Comparison of ENCODE assay signal across 8 mouse cellular contexts in the genomic region with DNA sequence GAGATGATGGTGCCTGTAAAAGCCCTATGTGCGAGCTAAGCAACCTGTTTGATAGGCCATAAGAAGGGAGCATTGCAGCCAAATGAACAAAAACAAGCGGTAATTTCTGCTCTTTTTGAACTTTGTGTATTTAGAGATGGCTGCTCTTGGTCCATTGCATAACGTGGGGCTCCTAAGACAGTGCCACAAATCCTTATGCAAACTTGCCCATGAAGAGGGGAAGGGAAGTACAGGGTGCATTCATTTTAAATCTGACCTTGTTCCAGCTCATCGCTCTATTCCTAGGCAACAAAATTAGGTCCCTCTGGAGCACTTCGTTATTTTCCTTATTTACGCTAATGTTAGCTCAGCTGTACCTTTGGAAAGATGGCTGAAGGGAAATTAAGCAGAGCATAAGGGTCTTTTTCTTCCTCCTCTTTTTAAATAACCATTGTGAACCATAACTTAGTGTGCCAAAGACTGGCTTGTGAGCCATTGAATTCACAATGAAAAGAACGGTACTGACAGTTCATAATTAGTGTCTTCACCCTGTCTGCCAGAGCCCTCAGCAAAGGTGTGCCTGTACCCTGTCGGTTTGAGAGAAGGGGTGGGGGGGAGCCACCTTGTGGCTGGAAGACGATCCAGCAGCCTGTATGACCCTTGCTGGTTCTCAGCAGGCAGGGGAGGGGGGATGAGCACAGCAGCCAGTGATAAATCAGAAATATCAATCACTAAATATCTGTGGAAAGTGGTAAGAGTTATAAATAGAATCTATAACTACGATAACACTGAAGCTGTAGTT.
DNase-seq lines count a peak whose midpoint lies in the region; ATAC-seq and TF ChIP-seq lines count a peak whose summit lies in the region.

No protein-coding gene starts in this region.

- no peak for TF ChIP-seq POLR2A in heart, adult 2 months (IDR thresholded peaks at IDR 0.05; ENCODE audit: insufficient read depth, low read depth, low read length)

- peak; percentile 64 for TF ChIP-seq CTCF in heart, adult 2 months (IDR thresholded peaks at IDR 0.05)

- whole genome bisulfite sequencing in heart, adult 2 months, result 57% methylated on average over 10 of the region's 10 CpGs
- 40% methylated on average over 10 of the region's 10 CpGs for WGBS in hindbrain, embryonic 13.5 days

- peak; percentile 65; the same call in 1 of the 2 replicates for ATAC-seq in hindbrain, embryonic 13.5 days (ENCODE audit: low FRiP score)
- peak; percentile 52; the same call in 1 of the 2 replicates for ATAC-seq in megakaryocyte, adult 5-6 weeks (ENCODE audit: poor library complexity, severe bottlenecking)

- H3K9ac ChIP-seq in heart, adult 2 months (ENCODE audit: low read depth, low read length), result no peak overlapping the region
- H3K9ac ChIP-seq in hindbrain, embryonic 13.5 days, result no peak overlapping the region

- no peaks in the 10 kb centered on the region for H3K4me1 ChIP-seq in heart, adult 2 months (ENCODE audit: control insufficient read depth, insufficient read depth, low read length)
- H3K4me1 ChIP-seq in hindbrain, embryonic 13.5 days (replicated peaks), result peaks cover 40% of the 10 kb centered on the region

- H3K36me3 ChIP-seq in heart, adult 2 months (ENCODE audit: control insufficient read depth, insufficient read depth, low read length), result no peaks in the 10 kb centered on the region
- no peaks in the 10 kb centered on the region for H3K36me3 ChIP-seq in hindbrain, embryonic 13.5 days

- intact Hi-C loops in heart, adult 2 months (cut with DNase I), result no loop called here

- DNase-seq in heart, adult 2 months, result peak in 1 of 2 experiments; percentile 20
- DNase-seq in heart, adult 8-10 months (ENCODE audit: low spot score), result no peak
- DNase-seq in B cell, adult 2 months, result peak; percentile 61 to 67
- peak; percentile 3 for DNase-seq in adipocyte (ENCODE audit: low spot score)
- peak; percentile 42 to 46 for DNase-seq in thymus, postnatal 36 days
- no peak for DNase-seq in gastrocnemius, adult 18-20 months (ENCODE audit: low spot score)

- no peak overlapping the region for H3K4me2 ChIP-seq in hindbrain, embryonic 13.5 days

- H3K4me3 ChIP-seq in heart, adult 2 months, result no peak overlapping the region
- H3K4me3 ChIP-seq in hindbrain, embryonic 13.5 days, result no peak overlapping the region

- no peaks in the 10 kb centered on the region for H3K27me3 ChIP-seq in heart, adult 2 months (ENCODE audit: control insufficient read depth, insufficient read depth, low read length)
- 0 out of 2 replicates have a peak, but pooled peaks cover 4% of the 10 kb centered on the region for H3K27me3 ChIP-seq in hindbrain, embryonic 13.5 days

- TF ChIP-seq EP300 in heart, adult 2 months (IDR thresholded peaks at IDR 0.05; ENCODE audit: insufficient read depth, low read depth, low read length), result no peak

- no peak overlapping the region for H3K27ac ChIP-seq in heart, adult 2 months
- H3K27ac ChIP-seq in hindbrain, embryonic 13.5 days, result peak overlapping the region; percentile 40

- no peaks in the 10 kb centered on the region for H3K9me3 ChIP-seq in hindbrain, embryonic 13.5 days

- H3K79me2 ChIP-seq in heart, adult 2 months (replicated peaks; ENCODE audit: control insufficient read depth, insufficient read depth, low read length), result no peaks in the 10 kb centered on the region

Comparison
In these comparisons a context has a peak if more than half of its experiments do, and no peak if none do; other contexts are left out.
1. DNase-seq: peak in B cell, adult 2 months (2 of 2), adipocyte (single experiment) and thymus, postnatal 36 days (2 of 2); none in heart, adult 8-10 months (single experiment) and gastrocnemius, adult 18-20 months (single experiment).